Mouse (Mus musculus): Measurements from ENCODE around the gene Cenpw.

Gene Cenpw

DNA sequence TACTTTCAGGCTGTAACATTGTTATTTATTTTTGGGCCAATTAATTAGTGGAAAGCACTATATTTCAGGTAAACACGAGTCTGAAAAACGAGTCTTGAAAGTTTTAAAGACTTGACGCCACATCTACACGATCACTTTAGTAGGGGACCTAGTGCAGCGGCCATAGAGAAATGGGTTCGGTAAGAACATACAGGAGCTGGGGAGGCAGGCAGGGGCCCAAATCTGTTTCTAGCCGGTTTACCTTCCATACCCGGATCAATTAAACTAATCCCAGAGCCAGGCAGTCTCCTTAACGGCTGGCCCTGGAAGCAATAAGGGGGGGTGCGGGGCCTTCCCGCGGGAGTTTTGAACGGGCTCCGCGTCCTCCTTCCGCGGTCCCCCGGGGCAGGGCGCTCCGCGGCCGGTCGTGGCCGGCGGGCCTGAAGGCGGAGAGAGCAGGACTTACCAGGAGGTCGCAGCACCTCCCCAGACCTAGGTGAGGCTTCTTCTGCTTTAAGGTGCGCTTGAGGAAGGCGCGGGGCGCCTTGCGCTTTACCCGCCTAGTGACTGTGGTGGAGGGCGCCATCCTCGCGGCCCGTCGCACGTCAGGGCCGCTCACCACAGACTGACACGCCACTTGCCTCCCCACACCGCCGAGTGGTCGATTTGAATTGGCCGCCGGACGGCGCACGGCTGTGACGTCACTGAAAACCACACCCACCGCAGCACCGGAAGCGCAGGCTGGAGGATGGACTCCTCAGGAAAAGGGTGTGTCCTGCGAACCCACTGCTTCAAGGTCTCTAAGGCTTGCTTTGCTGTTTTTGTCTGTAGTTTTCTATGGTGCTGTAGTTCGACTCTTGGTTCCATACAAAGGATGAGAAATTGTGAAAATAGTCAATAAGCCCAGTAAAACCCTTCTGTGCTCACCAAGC, at the start of gene Cenpw:
Gene Cenpw, minus strand, starts transcription at position 645 of the 911 bp plus-strand sequence.
- peak; percentile 94 for DNase-seq

- DNase-seq: no peak
Measured at GRCm38 (mm10) chr10:30249654-30250053, 49.3 kb upstream of the Cenpw start.

GRCm38 (mm10) chr10:30199501-30199900, 859 bp downstream of the Cenpw start:
- no peak for DNase-seq

DNA sequence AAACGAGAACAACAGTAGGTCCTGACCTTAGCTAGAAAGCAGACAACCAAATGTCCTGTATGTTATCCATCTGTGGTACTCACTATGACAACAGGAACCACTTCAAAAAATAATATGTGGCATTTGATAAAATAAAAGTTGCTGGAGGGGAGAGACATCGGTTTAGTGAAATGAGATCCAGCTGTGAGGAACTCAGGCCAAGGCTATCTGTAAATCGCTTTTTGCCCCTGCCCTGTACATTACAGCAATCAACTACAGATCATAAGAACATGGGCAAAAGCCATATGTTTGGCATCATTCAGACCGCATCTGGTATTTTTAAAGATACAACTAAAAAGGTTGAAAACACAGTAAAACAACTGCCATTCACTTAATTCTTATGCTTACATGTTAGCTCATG, 32.7 kb downstream of the Cenpw start:
- DNase-seq: no peak

Measured in kidney, postnatal 10 days (tissue).